Mouse (Mus musculus) heart, postnatal 0 days (tissue): ENCODE results near the gene Dctn3.

ENCODE experiments used
- CTCF ChIP-seq: IDR thresholded peaks from 2 replicates; pipeline ENCODE4 v1.5.1; 2016; ENCODE audit warnings: antibody characterized with exemption, control low read depth, low read depth
- EP300 ChIP-seq: IDR thresholded peaks from 2 replicates; pipeline ENCODE4 v1.6.1; 2016; ENCODE audit warnings: antibody characterized with exemption, low read depth

- TF ChIP-seq CTCF = no peak
- TF ChIP-seq EP300 = no peak
Observed at GRCm38 (mm10) chr4:41671500-41671899, 51.5 kb downstream of the Dctn3 start.
